Mouse (Mus musculus): ENCODE results near the gene 4930432K21Rik.

The 4930432K21Rik gene

DNA sequence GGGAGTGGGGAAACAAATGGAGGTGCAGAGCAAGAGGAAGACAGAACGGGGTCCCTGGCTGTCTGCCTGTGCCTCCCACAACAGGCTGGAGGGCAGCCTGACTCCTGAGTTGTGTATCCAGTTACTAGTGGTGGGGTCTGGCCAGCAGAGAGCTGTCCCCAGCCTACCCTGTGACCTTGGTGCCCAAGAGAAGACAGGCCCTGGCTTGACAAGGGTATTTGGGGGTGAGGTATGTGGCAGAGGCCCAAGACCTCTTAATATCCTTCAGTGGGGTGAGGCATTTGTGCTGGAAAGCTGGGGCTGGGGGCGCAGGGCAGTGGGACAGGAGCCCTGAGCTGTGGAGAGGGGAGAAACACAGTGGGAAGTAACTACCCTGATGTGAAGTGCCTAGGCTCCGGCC lies 63.4 kb downstream of the 4930432K21Rik start:
- DNase-seq = no peak

DNA sequence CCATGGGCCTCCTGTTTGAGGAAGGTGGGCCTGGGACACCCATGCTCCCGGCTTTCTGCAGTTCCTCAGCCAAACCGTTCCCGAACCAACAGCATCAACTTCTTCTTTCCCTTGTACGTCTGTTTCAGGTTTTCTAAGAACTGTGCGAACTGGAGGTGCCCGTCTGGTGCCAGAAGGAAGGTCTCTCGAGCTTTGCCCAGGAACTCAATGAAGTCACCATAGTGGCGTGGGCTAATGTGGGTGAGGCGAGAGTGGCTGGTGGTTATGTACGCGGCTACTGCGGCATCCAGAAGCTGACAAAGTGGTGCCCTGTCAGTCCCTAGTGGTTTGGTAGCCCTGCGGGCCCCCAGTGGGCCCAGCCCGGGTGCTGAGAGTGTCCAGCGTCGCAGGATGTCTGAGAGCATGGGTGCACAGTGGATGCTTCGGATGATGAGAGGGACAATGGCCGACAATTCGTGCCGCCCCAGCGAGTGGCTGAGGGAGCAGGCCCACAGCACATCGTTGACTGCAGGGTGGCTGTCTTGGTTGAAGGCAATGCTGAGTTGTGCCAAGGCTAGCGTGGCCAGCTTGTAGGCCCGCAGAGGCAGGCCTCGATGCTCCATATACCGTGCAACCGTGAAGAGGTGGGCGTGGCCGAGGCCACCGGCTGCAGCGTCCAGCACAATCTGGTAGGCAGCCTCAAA lies 64.2 kb downstream of the 4930432K21Rik start:
- DNase-seq = no peak

DNA sequence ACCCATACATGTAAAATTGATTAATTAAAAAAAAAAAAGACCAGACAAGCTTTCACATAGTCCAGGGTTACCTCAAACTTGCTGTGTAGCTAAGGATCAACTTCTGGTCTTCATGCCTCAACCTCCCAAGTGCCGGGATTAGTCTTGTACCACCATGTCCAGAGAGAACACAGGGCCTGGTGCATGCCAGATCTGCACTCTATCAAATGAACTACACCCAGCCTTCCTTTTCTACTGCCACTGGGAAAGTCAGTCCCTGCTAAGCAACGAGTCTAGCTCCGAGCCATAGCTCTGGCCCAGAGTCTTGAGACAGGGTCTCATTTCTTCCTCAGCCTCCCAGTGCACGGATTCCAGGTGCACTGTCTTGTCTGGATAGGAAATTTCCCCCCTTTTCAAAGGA lies 65.5 kb downstream of the 4930432K21Rik start:
- DNase-seq = no peak

DNA sequence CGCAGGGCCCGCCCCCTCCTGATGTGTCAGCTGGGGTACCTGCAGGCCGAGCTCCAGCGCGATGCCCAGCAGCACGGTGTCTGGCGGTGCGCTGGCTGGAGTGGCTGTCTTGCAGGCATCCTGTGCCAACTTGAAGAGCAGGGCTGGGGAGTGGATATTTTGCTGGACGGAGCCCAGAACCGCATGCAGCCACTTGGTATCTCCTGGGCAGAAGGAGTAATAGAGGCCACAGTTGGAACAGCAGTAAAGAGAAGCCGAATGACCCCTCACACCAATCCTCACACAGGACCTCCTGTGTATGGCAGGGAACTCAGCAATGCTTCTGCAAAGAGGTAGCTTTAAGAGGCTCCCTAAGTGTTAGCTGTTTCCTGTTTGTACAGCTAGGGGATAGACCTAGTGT lies 69.4 kb downstream of the 4930432K21Rik start:
- no peak for DNase-seq

DNA sequence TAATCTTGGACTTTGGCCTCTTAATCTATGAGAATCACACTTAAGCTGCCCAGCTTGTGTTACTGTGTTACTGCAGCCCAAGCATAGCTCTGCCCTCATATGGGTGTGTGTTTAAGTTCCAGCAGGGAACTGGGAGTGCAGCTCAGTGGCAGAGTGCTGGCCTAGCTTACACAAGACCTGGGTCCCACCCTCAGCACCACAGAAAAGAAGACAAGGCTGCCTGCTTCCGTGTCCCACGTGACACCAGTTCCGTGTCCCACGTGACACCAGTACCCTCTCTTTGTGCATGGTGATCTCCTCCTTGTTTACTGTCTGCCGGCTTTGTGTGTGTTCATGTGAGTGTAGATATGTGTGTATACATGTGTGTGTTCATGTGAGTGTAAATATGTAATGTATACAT lies 70.3 kb downstream of the 4930432K21Rik start:
- no peak for DNase-seq

DNA sequence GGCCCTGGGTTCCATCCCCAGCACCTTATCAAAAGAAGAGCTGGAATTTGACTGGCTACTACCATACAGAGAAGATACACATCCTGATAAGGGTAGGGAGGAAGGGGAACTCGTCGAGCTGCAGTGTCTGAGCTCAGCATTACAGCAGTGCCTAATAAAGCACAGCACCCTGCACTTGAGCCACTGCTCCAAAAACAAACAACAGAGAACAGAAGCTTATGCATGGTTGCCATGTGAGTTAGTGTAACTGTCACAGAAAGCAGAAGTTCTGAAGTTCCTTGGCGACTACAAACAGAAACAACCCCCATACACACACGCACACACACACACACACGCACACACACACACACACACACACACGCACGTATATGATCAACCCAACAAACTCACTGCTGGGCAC lies 72.3 kb downstream of the 4930432K21Rik start:
- no peak for DNase-seq

Measured in cerebellum, adult 8-10 months (tissue).